Mouse (Mus musculus) ZHBTc4 (cell line): ENCODE results near the gene Majin.

Source experiments
- DNase-seq: peaks from one replicate; pipeline ENCODE4 v3.0.0-alpha.2; 2011; ENCODE audit warnings: low read depth, low spot score

Gene Majin

DNA sequence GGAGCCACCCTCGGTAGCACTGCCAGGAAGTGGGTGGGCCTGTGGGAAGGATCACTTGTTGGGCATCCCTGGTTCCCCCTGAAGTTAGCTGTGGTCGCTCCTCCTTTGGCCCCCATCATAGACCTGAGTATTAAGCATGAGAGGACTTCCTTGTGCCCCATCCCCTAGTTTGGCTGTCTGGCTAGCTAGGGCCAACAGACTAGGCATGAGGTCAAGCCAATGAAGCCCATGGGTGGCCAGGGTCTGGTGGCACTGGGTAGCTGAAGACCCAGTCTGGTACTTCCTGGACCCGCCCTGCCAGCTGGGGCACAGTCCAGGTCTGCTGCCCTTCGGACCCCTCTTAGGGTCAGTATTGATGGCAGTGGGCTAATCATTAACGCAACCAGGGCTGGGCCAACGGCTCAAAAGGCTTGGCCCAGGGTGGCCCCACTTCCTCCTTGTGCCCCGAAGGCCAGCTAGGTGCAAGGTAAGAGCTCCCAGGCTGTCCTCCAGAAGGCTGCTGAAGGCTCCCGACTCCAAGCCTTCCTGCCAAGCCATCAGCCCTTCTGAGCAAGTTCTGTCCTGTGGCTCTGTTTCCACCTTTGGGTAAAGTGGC, 78.7 kb downstream of the Majin start:
- no peak for DNase-seq

DNA sequence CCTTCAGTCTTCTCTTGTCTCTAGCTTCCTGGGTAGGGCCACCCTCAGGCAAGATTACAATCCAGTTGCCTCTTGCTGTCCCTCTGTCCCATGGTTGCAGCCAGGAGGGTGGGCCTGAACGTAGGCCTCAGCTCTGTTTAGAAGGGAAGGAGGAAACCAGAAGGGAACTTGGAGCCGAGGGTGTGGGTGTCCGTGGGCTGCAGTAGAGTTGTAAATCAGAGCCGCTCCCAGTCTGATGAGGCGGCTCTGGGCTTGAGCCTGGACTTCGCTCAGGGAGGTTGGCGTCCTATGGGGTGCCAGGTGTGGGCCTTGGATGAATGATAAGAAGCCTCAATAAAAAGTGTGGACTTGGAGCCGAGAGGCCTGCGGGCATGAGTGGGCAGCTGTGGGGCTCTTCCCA, 80.0 kb downstream of the Majin start:
- no peak for DNase-seq

DNA sequence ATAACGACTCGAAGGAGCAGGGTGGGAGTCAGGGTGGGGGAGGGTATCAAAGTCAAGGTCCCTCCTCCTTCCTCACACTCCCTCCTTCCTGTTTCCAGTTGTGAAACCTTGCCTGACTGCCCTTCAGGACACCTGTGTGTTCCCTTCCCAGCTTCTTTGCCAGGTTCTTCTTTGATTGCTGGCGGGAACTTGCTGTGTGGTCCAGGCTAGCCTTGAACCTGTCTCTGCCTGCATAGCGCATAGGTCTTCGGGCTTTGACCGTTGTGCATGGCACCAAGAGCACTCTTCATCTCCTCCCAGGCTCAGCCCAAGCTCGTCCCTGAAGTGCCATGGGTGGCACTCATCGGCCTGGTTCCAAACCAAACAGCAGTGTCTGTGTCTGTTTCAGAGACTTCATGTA, 80.8 kb downstream of the Majin start:
- no peak for DNase-seq

DNA sequence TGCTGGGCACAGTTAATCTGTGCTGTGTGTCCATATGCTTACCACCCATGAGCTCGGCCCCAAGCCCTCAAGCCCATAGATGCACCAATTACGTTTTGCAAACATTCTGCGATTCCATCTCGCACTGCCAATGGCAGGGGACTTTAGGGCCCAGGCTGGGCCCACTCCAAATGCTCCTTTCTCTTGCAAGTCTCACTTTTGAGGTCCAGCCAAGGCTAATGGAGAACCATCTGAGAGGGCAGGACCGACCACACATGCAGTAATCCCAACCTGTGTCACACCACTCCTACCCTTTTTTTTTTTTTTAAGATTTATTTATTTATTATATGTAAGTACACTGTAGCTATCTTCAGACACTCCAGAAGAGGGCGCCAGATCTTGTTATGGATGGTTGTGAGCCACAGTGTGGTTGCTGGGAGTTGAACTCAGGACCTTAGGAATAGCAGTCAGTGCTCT, 81.6 kb downstream of the Majin start:
- DNase-seq, result no peak

DNA sequence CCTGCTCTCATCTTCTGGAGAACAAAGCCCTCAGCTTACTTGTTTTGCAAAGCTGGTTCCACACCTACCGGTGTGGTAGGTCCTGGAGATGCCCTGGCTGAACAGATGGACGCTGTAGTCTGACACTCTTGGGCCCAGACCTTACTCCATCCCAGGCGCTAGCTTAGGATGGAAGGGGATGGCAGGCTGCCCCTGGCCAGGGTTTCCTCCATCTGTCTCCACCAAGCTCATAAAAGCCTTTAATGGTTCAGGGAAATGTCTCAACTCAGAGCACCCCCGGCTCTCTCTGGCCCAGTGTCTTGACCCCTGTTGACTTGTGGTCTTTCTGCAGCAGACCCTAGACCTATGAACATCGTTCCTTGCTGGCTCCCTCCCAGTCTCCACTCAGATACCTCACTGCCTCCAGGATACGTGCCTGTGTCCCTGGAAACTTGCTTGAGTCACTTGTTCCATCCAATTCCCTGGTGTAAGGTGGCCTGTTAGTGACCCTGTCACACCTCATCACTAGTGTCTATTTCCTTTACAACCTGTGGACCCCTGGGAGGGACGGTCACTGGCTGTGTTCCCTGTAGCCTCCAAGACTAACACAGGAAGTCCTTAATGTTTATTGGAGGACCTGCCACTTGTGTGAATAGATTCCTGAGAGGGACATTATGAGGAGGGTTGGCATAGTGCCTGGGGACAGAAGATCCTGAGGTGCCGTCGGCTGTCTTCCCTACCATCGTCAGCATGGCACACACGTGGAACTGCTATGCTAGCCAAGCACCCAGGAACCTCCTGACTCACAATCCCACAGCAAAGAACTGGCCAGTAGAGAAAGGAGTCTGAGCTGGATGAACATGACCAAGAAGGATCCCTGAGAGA, 83.3 kb downstream of the Majin start:
- no peak for DNase-seq

DNA sequence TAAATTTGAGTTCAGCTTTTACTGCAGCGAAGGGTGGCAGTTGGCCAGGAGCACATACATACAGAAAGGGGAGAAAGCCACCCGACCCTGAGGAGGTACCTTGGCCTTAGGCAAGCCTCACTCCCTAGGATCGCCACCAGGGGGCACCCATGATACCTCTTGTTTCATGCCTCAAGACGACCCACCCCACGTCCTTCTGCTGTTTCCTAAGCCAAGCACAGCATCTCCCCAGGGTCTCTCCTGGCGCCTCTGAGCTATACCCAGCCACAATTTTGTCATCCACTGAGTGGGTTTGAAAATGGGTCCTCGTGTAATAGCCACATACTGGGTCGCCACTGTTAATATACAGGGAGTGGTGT, 84.0 kb downstream of the Majin start:
- peak; percentile 95 for DNase-seq

DNA sequence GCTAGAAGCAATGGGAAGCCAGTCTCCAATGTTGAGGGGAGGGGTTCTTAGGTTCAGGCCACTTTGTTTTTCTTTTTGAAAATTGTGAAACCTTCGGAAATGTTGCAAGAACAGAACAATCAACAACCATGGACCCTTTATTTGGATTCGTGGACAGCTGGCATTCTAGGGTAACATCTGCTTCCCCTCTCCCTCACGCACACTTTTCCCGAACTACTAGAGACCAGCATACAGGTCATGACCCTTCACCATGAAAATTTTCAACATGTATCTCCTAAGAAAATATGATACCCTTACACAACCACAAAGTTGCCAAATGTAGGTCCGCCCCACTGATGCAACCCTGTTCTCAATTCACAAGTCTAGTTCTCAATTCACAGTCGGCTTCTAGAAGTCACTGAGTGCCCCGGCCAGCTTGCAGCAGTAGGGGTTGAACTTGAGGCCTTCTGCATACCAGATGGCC, 84.5 kb downstream of the Majin start:
- no peak for DNase-seq

DNA sequence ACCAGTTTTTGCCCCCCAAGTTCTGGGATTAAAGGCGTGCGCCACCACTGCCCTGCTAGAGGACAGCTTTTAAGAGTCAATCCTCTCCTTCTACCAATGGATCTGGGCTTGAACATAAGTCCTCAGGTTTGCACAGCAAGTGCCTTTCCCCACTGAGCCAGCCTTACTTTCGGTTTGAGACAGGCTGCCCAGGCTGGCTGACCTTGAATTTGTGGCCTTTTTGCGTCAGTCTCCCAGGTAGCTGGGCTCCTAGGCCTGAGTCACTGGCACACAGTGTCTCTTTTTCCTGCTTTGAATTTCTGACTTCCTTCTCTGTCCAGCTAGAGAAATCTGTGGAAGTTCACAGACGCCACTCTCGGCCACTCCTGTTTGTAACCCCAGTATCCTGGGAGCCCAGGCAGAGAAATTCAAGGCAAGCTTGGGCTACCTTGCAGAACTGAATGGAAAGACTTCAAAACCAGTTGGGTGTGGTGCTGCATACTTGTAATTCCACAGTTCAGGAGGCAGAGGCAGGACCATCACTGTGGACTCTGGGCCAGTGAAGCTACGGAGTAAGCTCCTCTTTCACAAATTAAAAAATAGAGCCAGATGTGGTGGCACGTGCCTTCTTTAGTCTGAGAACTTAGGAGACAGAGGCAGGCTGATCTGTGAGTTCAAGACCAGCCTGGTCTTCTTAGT, 85.7 kb downstream of the Majin start:
- peak; percentile 92 for DNase-seq

DNA sequence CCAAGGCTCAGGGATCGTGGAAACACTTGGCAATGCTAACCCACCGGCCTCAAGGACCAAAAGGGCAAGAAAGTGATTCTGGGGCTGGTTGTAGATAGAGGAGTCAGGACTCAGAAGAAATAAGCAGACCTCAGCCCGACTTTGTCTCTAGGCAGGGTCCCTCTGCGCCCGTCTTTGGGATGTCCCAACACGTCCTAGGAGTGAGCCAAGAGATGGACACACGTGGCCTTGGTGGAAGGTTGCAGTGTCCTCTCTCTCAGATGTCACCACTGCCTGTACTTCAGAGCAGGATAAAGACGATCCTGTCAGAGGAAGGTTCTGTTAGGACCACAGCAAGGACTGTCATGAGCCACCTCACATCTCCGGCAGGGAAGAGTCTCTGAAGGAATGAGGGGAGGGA, 86.5 kb downstream of the Majin start:
- no peak for DNase-seq

DNA sequence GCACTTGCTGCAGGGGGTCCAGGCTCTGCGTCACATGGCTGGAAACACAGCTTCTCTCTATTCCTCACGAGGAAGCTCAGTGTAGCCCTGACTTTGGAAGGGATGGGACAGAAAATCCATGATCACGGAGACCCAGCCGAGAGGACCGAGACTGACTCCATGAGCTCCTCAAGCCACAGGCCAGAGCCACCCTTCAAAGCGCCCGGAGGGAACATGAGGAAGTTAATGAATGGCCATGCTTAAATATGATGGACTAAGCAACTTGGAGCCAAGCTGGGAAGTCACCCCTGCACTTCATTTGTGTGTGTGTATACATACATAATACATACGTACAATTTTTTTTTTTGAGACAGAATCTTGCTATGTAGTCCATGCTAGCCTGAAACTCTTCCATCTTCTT, 87.0 kb downstream of the Majin start:
- DNase-seq, result no peak

DNA sequence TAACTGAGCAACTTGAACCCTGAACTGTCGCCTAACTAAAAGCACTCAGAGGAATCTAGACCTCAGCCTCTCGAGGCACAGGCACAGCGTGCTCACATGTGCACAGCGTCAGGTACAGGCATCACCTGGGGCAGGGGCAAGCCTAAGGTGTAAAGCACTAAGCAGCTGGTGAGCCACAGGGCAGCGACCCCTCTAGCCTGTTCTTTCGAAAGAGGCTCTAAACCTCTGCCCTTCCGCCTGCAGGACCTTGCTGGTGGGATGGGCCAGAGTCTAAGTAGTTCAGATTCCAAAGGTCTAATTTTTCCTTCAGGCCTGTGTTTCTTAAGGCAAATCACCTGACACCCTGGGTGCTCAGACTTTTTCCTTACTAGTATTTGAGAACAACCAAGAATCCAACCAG, 87.9 kb downstream of the Majin start:
- no peak for DNase-seq

DNA sequence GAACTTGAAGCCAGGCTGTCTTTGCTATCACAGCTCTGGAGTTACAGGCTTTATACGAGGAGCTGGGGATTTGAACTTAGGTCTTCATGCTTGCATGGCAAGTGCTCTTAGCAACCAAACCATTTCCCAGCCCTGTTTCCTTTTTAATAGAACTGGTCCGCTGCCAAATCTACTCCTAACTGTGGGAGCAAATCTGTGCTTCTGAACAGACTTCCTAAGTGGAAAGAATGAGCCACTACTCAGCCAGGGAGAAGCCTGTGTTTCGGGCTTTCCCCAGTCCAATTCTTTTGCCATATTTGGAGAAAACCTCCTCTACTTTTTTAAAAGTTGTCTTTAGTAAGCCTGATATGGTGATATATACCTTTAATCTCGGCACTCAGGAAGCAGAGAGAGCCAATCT, 88.5 kb downstream of the Majin start:
- no peak for DNase-seq

DNA sequence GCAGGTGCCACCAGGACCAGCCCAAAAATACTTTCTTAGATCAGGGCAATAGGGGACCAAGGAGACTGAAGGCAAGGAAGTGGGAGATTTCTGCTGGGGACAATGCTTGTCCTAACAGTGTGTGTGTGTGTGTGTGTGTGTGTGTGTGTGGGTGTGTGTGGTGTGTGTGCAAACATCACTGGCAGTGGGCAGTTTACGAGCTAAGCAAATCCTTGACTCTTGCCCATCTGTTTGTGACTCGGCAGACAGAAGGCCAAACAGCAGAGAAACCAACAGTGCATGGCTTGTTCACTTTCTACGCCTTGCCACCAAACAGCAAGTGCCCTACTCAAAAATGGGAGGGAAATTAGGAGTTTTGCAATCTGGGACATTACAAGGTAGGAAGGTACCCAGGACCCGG, 89.4 kb downstream of the Majin start:
- DNase-seq, result no peak
